Mouse (Mus musculus): ENCODE data around the gene Abca8b.
"Not testable (repeated sequence)": the region's sequence is repeated elsewhere in the genome, so short reads cannot be mapped to it uniquely, and the experiment has no call there.

Gene Abca8b

DNA sequence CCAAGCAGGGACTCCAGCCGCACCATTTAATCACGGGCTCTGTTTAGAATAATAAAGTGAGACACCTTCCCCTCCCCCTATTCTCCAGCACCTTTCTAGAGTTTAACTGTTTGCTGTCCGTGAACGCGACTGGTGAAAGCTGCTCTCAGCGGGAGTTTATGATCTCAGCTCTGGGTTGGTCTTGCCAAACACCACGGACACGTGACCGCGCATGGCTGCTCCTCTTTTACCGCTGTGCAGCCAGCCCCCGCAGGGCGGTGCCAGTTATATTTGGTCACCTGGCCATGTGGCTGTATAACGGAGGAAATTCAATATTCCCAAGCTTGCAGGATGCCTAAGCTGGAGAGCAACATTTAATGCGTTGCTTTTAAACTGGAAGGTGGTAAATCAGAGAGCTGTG is at the start of gene Abca8b:
Gene Abca8b, minus strand, starts transcription at position 222 of the 400 bp plus-strand sequence.
- DNase-seq (ENCODE audit: low spot score in 2 of 2): peak; percentile 71 to 78

DNA sequence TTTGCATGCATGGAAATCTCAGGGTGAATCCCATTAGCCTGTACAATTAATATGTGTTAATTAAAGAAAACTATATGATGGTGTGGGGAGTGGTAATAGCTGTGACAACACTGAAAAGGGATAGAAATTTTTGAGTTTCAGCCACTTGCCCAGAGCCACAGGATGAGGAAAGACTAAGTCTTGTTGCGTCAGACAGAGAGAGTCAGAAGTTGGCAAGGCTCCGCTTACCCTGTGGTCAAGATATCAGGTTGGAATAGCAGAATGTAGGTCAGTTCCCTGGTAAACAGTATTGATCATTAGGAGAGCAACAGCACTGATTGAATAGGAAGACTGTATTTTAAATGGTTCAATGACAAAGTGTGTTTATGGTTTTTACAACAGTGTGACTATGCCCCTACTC is 42.1 kb upstream of the Abca8b start:
- no peak for DNase-seq (ENCODE audit: low spot score in 2 of 2)

DNA sequence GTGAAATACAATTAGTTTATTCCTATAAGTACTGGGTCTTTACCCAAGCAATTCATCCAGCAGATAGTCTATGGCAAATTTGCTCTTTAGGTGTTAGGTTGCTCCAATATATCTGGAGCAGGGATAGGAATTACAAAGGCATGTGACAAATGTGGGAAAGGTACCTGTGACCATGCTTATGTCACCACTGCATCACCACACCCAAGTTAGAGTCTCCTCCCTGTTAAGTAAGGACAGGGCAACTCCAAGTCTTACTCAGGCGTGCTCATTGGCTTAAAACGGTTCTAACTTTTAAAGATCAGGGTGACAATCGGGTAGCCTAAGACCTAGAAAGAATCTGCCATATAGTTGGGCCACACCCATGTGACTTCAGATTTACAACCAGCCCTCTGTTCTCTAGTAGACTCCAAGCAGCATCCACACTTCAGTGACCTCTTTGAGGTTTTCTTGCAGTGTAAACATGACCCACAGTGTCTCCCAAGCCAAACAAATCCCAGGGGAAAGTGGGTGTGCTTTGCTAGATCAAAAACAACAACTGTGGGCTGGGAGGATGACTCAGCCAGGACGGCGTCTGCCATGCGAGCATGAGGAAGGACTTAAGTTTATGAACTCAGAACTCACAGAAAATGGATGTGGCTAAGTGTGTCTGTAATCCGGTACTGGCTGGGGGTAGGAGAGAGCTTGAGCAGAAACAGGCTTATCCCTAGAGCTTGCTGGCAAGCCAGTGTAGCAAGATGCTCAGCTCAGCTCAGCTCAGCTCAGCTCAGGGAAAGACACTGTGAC is 33.5 kb upstream of the Abca8b start:
- DNase-seq (ENCODE audit: low spot score in 2 of 2): no peak

DNA sequence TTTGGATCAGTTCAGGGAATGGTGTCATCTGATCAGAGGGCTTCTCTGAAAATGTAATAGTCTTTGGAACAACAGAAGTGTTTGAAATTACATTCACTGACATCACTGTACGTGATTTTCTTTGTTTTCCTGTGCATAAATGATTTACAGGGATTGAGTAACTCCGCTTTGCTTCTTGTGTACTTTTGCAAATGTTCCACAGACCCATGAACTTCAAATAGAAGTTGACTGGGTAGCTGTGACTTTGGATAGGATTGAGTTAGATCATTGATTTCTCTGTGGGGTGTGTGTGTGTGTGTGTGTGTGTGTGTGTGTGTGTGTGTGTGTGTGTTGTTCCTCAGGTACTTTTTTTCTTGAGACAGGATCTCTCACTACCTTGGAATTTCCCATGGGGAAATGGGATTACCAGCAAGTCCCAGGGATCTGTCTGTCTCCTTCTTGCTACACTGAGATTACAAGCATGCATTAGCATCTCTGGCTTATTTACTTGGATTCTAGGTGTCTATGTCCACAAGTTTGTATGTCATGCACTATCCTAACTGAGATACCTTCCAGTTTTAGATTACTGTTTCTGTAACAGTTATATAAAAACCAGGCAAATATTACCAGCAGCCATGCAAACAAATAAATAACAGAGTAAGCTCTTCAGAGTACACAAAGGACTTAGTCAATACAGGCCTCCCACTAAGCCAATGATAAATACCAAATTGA is 15.3 kb upstream of the Abca8b start:
- no peak for DNase-seq (ENCODE audit: low spot score in 2 of 2)

DNA sequence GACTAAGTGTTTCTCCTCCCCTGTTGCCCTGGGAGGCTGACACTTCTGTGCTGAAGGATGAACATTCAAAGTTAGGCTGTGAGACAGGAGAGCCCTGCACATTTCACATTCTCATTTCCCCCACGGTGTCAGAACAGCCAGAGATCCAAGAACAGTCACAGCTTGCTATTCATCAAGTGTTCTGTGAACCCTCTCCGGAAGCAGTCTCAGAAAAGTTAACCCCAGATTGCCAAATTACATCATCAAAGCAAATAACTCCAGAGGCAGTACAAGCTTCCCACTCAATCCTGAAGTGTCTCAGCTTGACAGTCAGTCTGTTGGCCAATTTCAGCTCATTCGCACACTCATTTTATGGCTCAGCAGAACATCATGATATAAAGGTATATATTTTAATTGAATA is 632 bp downstream of the Abca8b start:
- DNase-seq (ENCODE audit: low spot score in 2 of 2): peak in 1 of 2 experiments; percentile 14

DNA sequence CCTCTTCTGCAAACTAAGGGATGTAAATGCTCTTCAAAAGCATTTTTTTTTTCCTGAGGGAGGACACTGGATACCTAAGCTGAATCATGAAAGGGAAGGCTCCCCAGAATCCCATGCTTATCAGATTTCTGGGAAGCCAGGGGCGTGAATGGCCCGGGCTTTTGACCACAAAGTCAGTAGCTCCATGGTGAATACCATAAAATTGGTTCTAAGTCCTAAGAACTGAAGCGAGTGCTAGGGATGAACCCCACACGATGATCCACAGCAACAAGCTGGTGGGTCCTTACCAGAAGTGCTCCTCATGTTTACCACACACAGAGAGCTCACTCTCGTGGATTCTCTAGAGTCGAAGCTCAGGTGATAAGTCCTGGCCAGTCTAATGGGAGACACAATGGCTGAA is 1.6 kb downstream of the Abca8b start:
- DNase-seq (ENCODE audit: low spot score in 2 of 2): no peak

DNA sequence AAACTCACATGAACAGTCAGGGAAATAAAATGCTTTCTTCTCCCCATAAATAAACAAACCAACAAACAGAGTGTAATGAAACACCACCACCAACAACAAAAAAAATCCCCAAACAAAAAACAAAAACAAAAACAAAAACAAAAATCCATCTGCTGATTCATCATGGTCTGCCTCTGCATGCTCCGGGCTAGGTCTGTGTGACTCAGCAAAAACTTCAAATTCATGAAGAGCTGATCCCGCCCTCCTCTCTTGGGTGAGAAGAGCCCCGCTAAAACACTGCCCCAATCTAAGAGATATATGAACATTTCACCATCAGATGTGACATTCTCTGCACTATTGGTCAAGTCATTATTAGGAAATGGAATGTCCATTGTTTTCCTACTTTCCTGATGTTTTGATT is 4.4 kb downstream of the Abca8b start:
- DNase-seq (ENCODE audit: low spot score in 2 of 2): no peak

DNA sequence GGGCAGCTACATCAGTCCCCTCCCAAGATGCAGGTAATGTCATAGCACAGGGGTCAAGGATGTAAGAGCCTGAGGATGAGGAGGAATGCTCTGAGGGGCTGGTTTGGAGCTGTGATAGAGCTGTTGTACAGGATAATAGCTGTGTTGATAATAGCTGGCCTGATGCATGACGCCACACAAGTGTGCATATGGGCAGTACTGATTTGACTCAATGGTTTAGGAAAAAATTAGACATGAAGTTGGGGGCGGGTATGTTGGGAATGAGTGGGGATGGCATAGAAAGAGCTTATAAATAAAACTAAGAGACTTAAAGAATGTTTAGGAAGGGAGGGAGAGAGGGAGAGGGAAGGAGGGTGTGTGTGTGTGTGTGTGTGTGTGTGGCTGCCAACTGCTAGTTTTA is 5.4 kb downstream of the Abca8b start:
- DNase-seq (ENCODE audit: low spot score in 2 of 2): no peak

DNA sequence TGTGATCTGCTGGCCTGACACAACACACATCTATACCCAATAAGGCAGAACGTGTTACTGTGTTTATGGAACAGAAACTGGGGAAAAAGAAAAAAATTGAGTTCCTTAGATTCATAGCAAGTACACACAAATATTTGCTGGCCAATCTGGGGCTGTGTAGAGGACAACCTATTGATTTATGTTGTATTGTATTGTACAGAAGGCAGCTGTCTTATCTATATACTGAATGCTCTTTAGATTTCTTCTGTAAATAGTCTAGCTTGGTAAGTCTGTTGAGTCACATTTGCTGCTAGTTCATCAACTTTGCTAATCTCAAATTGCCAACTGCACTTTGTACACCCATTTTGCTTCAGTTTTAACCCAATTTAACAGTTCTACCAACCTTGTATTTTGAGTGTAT is 7.5 kb downstream of the Abca8b start:
- DNase-seq (ENCODE audit: low spot score in 2 of 2): no peak

DNA sequence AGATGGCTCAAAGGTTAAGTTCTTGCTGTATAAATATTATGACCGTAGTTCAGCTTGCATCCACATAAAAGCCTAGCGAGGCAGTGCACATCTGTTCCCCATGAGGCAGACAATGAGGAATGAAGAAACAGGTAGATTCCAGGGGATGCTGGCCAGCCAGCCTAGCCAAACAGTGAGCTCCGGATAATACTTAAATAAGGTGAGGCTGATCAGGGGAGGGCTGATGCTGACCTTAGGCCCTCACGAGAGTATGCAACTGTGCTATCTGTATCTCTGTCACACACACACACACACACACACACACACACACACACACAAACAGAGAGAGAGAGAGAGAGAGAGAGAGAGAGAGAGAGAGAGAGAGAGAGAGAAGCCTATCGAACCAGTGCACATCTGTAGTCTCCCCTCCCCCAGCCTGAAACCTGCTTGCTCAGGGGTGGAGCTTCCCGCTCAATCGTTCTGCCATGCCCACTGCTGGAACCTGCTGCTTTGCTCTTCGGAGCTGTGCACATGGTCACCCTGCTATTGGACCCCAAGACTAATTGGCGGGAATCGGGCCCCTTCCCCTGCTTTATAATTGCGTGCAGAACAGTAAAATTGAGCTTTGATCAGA is 8.1 kb downstream of the Abca8b start:
- DNase-seq (ENCODE audit: low spot score in 2 of 2): not testable (repeated sequence)

DNA sequence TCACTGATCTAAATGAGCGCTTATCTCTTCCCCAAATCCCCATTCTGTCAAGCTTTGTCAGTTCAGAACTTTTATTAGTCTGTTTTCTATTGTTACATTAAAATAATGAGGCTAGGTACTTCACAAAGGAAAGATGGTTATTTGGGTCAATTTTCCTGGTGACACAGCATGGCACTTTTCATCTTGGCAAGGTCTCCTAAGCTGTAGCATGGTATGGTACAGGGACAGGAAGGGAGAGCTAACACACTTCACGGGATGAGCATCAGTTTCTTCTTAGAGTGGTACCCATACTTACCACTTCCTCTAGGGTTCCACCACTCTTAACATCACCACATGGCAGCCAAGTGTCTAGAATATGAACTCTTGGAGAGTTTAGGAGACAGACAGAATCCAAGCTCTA is 13.8 kb downstream of the Abca8b start:
- no peak for DNase-seq (ENCODE audit: low spot score in 2 of 2)

DNA sequence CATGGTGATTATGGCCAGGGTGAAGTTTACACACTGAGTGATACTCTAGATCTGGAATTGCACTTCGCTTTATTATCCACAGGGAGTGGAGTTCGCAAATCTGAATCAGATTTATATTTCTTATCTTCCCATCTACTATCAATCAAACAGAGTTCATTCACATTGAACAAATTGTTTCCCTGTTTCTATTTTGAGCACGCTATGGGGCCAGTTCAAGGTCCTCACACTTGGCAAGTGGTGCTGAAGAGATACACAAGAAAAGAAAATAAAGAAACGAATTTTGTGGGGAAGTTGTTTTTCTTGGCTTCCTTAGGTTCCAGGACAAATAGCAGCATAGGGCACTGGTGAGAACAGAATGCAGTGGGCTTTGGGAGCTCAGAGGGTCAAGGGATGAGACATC is 25.1 kb downstream of the Abca8b start:
- no peak for DNase-seq (ENCODE audit: low spot score in 2 of 2)

DNA sequence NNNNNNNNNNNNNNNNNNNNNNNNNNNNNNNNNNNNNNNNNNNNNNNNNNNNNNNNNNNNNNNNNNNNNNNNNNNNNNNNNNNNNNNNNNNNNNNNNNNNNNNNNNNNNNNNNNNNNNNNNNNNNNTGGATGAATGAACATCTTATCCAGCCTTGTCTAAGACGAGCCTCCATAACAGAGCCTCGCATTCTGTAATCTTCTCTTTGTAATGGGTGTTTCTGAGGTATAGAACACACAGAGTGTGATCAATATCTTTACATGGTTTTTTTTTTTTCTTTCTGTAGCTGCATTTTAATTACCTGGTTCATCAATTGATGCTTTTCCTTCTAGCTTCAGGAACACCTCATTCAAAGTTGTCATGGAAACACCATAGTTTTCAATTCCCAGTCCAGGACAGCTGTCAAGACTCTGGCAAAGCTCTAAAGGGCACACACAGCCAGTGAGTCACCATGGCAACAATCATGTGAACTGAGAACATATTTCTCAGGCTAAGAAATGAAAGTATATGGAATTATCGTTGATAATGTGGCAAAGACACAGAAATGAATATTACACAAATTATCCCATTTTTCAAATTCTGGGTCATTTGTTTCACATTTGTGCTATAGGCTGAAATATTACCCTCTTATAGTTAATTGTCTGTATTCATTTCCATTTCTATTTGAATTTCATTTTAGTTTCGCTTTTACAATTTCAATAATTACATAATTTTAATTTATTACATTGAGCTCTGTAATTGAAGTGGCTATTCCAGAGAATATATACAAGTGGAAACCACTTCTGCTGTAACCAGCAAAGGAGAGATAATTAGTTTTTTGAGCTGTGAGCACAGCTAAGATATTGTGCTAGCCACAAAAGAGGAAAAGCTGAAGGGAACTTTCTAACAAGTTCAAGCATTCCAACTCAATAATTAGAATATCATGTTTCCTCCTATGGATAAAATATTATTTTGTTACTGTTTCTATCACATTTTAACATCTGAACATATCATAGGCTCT is 33.9 kb downstream of the Abca8b start:
- no peak for DNase-seq (ENCODE audit: low spot score in 2 of 2)

DNA sequence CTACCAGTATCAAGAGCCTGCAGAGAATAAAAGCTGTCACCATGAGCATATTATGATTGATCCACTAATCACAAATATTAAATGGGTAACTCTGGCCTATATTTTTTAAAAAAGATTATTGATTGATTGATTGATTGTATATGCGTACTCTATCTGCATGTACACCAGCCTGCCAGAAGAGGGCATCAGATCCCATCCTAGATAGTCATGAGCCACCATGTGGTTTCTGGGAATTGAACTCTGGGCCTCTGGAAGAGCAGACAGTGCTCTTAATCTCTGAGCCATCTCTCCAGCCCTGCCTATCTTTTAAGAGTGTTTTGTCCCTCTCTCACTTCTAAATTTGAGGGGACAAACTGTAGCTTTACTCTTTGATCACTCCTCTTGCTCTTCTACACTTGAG is 40.5 kb downstream of the Abca8b start:
- DNase-seq (ENCODE audit: low spot score in 2 of 2): no peak

DNA sequence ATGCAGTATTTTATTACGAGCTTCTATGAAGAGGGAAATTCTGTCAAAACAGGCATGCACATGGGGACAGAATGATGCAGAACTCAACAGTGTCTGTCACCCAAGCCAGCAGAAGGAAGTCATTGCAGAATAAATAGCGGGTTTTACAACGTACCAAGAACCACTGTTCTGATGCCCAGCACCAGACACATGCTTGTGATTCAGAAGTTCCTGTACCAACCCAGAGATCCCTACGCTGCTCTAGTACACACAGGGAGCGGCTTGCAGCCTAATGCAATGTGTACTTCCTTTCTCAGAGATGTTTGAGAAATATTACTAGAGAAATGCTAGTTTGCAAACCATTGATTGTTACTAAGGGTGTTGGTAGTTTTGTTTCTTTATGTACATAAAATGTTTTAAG is 58.7 kb downstream of the Abca8b start:
- DNase-seq (ENCODE audit: low spot score in 2 of 2): no peak

DNA sequence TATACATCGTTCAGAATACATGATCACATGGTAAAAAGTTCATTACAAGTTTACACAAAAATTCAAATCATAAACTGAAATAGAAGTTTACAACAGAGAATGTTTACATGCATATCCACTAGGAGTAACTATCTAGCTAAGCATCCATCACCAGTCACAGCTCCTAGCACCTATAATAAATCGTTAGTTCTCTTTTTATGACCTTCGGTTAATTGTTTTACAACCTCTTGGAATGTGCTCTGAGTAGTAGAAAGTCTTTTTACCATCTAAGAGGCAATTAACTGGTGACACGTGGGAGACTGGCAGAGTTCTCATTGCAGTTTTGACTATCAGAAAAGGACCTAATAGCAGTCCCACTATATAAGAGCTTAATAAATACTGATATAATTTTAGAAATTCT is 62.4 kb downstream of the Abca8b start:
- DNase-seq (ENCODE audit: low spot score in 2 of 2): not testable (repeated sequence)

DNA sequence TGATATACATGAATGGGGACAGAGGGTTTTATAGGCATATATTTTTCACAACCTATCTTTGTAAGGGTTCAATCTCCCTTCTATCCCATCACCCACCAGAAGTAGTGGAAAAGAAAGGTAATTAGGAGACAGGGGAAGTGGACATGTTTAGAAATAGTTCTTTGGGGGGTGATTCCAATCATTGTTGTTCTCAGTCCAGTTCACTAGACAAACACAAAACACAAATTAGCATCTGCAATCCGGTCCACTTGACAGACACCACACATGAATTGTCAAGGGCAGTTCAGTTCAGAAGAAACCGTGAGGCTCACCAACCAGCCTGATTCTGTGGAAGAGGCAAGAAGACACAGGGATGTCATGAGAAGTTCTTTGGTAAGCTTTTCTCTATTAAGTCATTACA is 67.2 kb downstream of the Abca8b start:
- DNase-seq (ENCODE audit: low spot score in 2 of 2): no peak

DNA sequence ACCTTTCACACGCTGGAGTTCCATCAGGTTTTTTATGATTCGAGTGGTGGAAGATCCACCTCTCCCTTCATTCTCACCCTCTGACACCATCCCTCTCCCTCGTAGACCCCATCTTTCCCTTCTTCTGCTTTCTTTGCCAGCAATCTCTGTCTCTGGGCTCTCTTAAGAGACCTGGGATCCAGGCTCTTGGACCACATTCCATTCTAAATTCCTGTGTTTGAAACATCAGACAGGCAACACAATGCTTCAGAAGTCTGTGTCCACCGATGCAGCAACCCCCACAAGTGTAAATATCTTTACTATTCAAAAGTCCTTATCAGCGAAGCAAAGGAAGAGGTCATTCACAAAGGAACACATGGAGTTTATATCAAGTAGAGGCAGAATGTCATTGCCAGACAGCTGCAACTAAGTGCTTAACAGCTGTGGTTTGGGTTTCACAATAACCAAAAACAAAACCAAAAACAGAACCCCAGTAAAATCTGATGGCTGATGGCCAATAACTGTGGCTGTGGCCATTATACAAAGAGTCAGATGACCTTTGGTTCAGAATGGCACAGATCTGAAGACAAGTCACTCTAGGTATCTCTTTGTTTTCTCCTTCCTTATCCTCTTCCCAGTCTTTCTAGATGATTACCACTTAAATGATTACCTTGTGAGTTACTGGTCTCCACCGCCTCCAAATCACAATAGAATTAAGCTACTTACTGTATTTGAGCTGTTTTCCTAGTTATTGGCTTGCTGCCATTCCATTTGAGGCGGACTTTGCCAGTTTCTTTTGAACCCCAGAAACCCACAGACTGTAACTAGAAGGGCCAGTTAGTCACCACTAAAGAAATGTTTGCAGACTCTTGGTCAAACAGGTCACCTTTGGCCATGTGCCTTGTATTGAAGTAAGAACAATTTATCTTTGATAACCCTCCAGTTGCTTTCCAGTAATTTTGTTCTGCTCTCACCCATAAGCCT is 68.6 kb downstream of the Abca8b start:
- DNase-seq (ENCODE audit: low spot score in 2 of 2): no peak

DNA sequence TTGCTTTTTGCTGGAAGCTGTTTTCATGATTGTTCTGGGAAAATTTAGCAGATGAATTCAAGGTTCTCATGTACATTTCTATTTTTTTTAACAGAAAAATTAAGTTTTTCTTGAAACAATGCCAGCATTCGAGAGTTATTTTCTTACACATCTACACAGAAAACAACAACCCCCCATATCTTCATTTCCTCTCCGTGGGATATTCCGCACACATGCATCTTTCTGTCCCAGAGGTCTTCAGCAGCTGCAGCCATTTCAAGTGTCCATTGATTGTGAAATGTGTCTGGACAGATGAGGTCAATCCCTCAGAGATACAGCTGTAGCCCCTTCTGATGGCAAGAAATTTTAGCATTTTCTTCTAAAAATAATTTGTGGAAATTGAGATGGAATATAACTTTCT is 73.4 kb downstream of the Abca8b start:
- DNase-seq (ENCODE audit: low spot score in 2 of 2): no peak

DNA sequence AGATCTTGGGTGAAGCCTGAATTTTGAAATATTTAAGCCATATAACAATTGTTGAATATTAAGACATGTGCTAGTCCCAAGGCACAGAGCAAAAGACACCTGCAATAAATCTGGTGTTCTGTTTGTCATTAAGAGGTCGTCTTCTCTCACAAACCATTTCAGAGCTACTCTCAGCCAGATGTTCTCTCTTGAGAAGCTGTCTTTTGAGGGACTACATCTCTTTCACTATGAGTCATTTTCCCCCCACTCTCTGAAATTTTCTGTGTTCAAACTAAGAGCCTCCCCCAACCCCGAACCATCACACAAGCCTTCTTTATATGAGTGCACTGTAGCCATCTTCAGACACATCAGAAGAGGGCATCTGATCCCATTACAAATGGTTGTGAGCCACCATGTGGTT is 76.2 kb downstream of the Abca8b start:
- no peak for DNase-seq (ENCODE audit: low spot score in 2 of 2)

DNA sequence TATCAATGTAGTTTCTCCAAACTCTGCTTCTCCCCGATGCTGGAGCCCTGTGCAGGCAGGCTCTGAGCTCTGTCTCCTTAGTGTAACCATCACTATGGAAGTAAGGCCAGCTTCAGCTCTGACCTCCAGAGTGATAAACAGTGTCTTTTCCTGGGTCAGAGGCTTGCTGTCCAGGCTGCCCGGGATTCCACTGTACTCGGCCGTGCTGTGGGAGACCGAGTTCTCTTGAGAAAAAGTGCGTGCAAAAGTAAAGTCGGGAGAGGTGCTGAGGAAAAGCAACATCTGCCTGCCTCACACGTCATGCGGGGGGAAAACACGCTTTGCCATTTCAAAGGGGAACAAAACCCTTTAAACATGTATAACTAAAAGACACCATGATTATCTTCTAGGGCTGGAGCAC is 79.0 kb downstream of the Abca8b start:
- no peak for DNase-seq (ENCODE audit: low spot score in 2 of 2)

Data from frontal cortex, postnatal 14 days (tissue).